Mouse (Mus musculus): ENCODE results near the gene Pip4k2c. TPM values are rescaled to one million over a fixed set of nuclear protein-coding genes. Genes with fewer than 3 reads are reported as not detected.
"Not testable (repeated sequence)": the region's sequence is repeated elsewhere in the genome, so short reads cannot be mapped to it uniquely, and the experiment has no call there.

Pip4k2c gene
- total RNA-seq, 2 experiments from 2014 or later, result 9.7 to 12.1 TPM

GRCm38 (mm10) chr10:127209928-127210570 lies 1.3 kb downstream of the Pip4k2c start:
- ATAC-seq (replicated peaks; ENCODE audit: poor library complexity), result no peak

GRCm38 (mm10) chr10:127208921-127209320 lies 2.5 kb downstream of the Pip4k2c start:
- ATAC-seq (replicated peaks; ENCODE audit: poor library complexity), result no peak

- ATAC-seq (replicated peaks; ENCODE audit: poor library complexity), result peak; percentile 88
These were observed 6.0 kb downstream of the Pip4k2c start for GRCm38 (mm10) chr10:127205373-127205772.

GRCm38 (mm10) chr10:127204589-127204988 lies 6.8 kb downstream of the Pip4k2c start:
- ATAC-seq (replicated peaks; ENCODE audit: poor library complexity), result peak; percentile 23

GRCm38 (mm10) chr10:127203106-127203505 lies 8.3 kb downstream of the Pip4k2c start:
- ATAC-seq (replicated peaks; ENCODE audit: poor library complexity), result peak; percentile 35

GRCm38 (mm10) chr10:127200279-127200678 lies 11.1 kb downstream of the Pip4k2c start:
- ATAC-seq (replicated peaks; ENCODE audit: poor library complexity), result no peak

- no peak for ATAC-seq (replicated peaks; ENCODE audit: poor library complexity)
These were observed 11.9 kb downstream of the Pip4k2c start for GRCm38 (mm10) chr10:127199474-127199873.

- ATAC-seq (replicated peaks; ENCODE audit: poor library complexity), result no peak
These were observed 12.3 kb downstream of the Pip4k2c start for GRCm38 (mm10) chr10:127199068-127199467.

GRCm38 (mm10) chr10:127198492-127198891 lies 12.9 kb downstream of the Pip4k2c start:
- no peak for ATAC-seq (replicated peaks; ENCODE audit: poor library complexity)

- ATAC-seq (replicated peaks; ENCODE audit: poor library complexity), result no peak
These were observed 13.8 kb downstream of the Pip4k2c start for GRCm38 (mm10) chr10:127197505-127198110.

- ATAC-seq (replicated peaks; ENCODE audit: poor library complexity), result no peak
These were observed 14.3 kb downstream of the Pip4k2c start for GRCm38 (mm10) chr10:127197104-127197503.

- no peak for ATAC-seq (replicated peaks; ENCODE audit: poor library complexity)
These were observed 15.0 kb downstream of the Pip4k2c start for GRCm38 (mm10) chr10:127196392-127196791.

- ATAC-seq (replicated peaks; ENCODE audit: poor library complexity), result 0 out of 2 replicates have a peak, but pooled peaks have one; percentile 15
These were observed 15.9 kb downstream of the Pip4k2c start, which contains the start of gene Dtx3 for GRCm38 (mm10) chr10:127195328-127196129. Gene Dtx3 (minus strand): TSS chr10:127195728.

- peak; percentile 22 for ATAC-seq (replicated peaks; ENCODE audit: poor library complexity)
These were observed 16.7 kb downstream of the Pip4k2c start for GRCm38 (mm10) chr10:127194428-127195327.

GRCm38 (mm10) chr10:127193011-127193410 lies 18.4 kb downstream of the Pip4k2c start:
- ATAC-seq (replicated peaks; ENCODE audit: poor library complexity), result no peak

- not testable (repeated sequence) for ATAC-seq (replicated peaks; ENCODE audit: poor library complexity)
These were observed 19.4 kb downstream of the Pip4k2c start for GRCm38 (mm10) chr10:127192057-127192328.

GRCm38 (mm10) chr10:127191191-127192056 lies 20.0 kb downstream of the Pip4k2c start:
- no peak for ATAC-seq (replicated peaks; ENCODE audit: poor library complexity)

GRCm38 (mm10) chr10:127190398-127191190 lies 20.8 kb downstream of the Pip4k2c start:
- ATAC-seq (replicated peaks; ENCODE audit: poor library complexity), result no peak

All from megakaryocyte progenitor cell, adult 5-6 weeks (primary cell).